Mouse (Mus musculus): ENCODE results near the gene Col6a4.

DNA sequence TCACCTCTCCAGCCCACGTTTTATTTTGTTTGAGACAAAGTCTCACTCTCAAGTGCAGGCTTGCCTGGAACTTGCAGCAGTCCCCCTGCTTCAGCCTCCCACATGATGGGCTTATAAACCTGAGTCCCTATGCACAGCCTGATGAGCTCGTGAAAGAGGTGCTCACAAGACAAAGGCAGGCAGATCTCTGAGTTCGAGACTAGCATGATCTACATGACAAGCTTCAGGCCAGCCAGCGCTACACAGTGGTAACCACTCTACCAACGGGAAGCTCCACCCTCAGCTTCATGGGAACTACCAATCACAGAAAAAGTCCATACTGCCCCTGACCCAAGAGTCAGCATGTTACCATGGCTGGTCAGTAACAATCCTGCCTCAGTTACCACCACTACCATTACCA is 4.6 kb upstream of the Col6a4 start:
- TF ChIP-seq EP300 (IDR thresholded peaks at IDR 0.05; ENCODE audit: insufficient read depth, low read depth, low read length): no peak
- TF ChIP-seq CTCF (IDR thresholded peaks at IDR 0.05; ENCODE audit: low read depth, low read length): no peak
- no peak for TF ChIP-seq POLR2A (IDR thresholded peaks at IDR 0.05; ENCODE audit: insufficient read depth, low read length)

Data from ES-Bruce4 (cell line).